Mouse (Mus musculus) hindbrain, embryonic 14.5 days (tissue): ENCODE data around the gene Neurl4. TPM values are rescaled to one million over a fixed set of nuclear protein-coding genes. Genes with fewer than 3 reads are reported as not detected.

Source experiments
- ATAC-seq: fragments of 200-750 bp; cut with Nextera tagmentation; 2 replicates; pipeline ENCODE4 v1.8.0; 2017; ENCODE audit warnings: moderate number of reproducible peaks, mild to moderate bottlenecking, moderate TSS enrichment, moderate library complexity; ENCODE audit not compliant: low FRiP score
- DNase-seq: peaks from one replicate; pipeline ENCODE4 v3.0.0-alpha.2; 2015; ENCODE audit warnings: low spot score
- H3K27ac ChIP-seq: fragments of 300-500 bp; sonication (generic); 2 replicates; pipeline ENCODE4 v1.5.1; 2014; ENCODE audit warnings: mild to moderate bottlenecking, moderate library complexity
- H3K27me3 ChIP-seq: fragments of 300-500 bp; sonication (generic); 2 replicates; pipeline ENCODE4 v1.6.1; 2014; ENCODE audit warnings: mild to moderate bottlenecking, low read length, mixed read lengths; ENCODE audit not compliant: control insufficient read depth, insufficient read depth
- H3K36me3 ChIP-seq: fragments of 300-500 bp; sonication (generic); replicated peaks from 2 replicates; pipeline ENCODE4 v1.6.1; 2014; ENCODE audit not compliant: control insufficient read depth, insufficient read depth
- H3K4me1 ChIP-seq: fragments of 300-500 bp; sonication (generic); replicated peaks from 2 replicates; pipeline ENCODE4 v1.6.1; 2014; ENCODE audit warnings: antibody characterized with exemption, low read length, mixed read lengths; ENCODE audit not compliant: control insufficient read depth, insufficient read depth
- H3K4me2 ChIP-seq: fragments of 300-500 bp; sonication (generic); replicated peaks from 2 replicates; pipeline ENCODE4 v1.6.1; 2014; ENCODE audit warnings: mild to moderate bottlenecking, moderate library complexity
- H3K4me3 ChIP-seq: fragments of 300-500 bp; sonication (generic); replicated peaks from 2 replicates; pipeline ENCODE4 v1.5.1; 2014; ENCODE audit warnings: mild to moderate bottlenecking, low read length
- H3K9ac ChIP-seq: fragments of 300-500 bp; sonication (generic); 2 replicates; pipeline ENCODE4 v1.6.1; 2014
- H3K9me3 ChIP-seq: fragments of 300-500 bp; sonication (generic); 2 replicates; pipeline ENCODE4 v1.6.1; 2016; ENCODE audit warnings: low read length; ENCODE audit not compliant: control insufficient read depth
- WGBS: fragments of 180-500 bp; shearing (Covaris S2); extraction: QIAGEN DNeasy Blood & Tissue Kit; methylation state at CpG from one replicate; pipeline ENCODE4 v1.1.7; 2014; 5-methylcytosine and 5-hydroxymethylcytosine counted together
- polyA plus RNA-seq: library from polyadenylated mRNA; unstranded; fragments of >200 nt; fragmentation: Nextera tagmentation; extraction: Ambion mirVana; gene quantifications from 2 replicates; pipeline ENCODE4 v1.2.1, GENCODE M21; 2014

Neurl4 gene
- polyA plus RNA-seq, 1 experiment from 2014 or later: 28.1 TPM

GRCm38 (mm10) chr11:69932254-69932653 is 31.4 kb downstream of the Neurl4 start:
- DNase-seq (no peak), ATAC-seq (no peak)

GRCm38 (mm10) chr11:69933066-69933465 is 32.2 kb downstream of the Neurl4 start:
- Histone ChIP-seq H3K9ac (no peak overlapping the region), H3K9me3 (no peaks in the 10 kb centered on the region), H3K4me1 (no peaks in the 10 kb centered on the region; the same call in 1 of the 2 replicates), H3K36me3 (no peaks in the 10 kb centered on the region), H3K27me3 (peaks cover 27% of the 10 kb centered on the region), H3K4me2 (no peak overlapping the region), H3K4me3 (no peak overlapping the region), H3K27ac (no peak overlapping the region)
- ATAC-seq (no peak), DNase-seq (no peak)
- 79% methylated on average over 4 of the region's 4 CpGs for WGBS

More at GRCm38 (mm10) chr11:69932254-69932653, 31.4 kb downstream of the Neurl4 start:
- H3K9ac ChIP-seq: no peak overlapping the region
- H3K36me3 ChIP-seq: no peaks in the 10 kb centered on the region
- H3K9me3 ChIP-seq: no peaks in the 10 kb centered on the region
- H3K4me3 ChIP-seq: no peak overlapping the region
- WGBS: 27% methylated on average over 3 of the region's 3 CpGs
- H3K27me3 ChIP-seq: peaks cover 19% of the 10 kb centered on the region
- no peak overlapping the region for H3K4me2 ChIP-seq
- no peaks in the 10 kb centered on the region; the same call in 1 of the 2 replicates for H3K4me1 ChIP-seq
- H3K27ac ChIP-seq: no peak overlapping the region

GRCm38 (mm10) chr11:69934169-69934568 is 33.3 kb downstream of the Neurl4 start:
- Histone ChIP-seq H3K4me2 (peak overlapping the region; percentile 29), H3K9me3 (no peaks in the 10 kb centered on the region), H3K27me3 (peaks cover 36% of the 10 kb centered on the region), H3K4me1 (no peaks in the 10 kb centered on the region; the same call in 1 of the 2 replicates), H3K9ac (no peak overlapping the region), H3K27ac (no peak overlapping the region), H3K36me3 (no peaks in the 10 kb centered on the region), H3K4me3 (no peak overlapping the region; the same call in 1 of the 2 replicates)
- 1% methylated on average over 18 of the region's 18 CpGs for WGBS
- DNase-seq: peak; percentile 90
- ATAC-seq: no peak

GRCm38 (mm10) chr11:69934681-69935080 is 33.8 kb downstream of the Neurl4 start:
- WGBS: 22% methylated on average over 6 of the region's 6 CpGs
- H3K9me3 ChIP-seq: no peaks in the 10 kb centered on the region
- no peaks in the 10 kb centered on the region for H3K36me3 ChIP-seq
- H3K9ac ChIP-seq: no peak overlapping the region
- H3K4me3 ChIP-seq: peak overlapping the region; percentile 61
- ATAC-seq (no peak), DNase-seq (no peak)
- H3K27me3 ChIP-seq: peaks cover 36% of the 10 kb centered on the region
- H3K4me1 ChIP-seq: no peaks in the 10 kb centered on the region; the same call in 1 of the 2 replicates
- peak overlapping the region; percentile 99 for H3K4me2 ChIP-seq
- no peak overlapping the region for H3K27ac ChIP-seq

- H3K36me3 ChIP-seq: no peaks in the 10 kb centered on the region
- ATAC-seq: peak; percentile 95
- H3K9ac ChIP-seq: peak within 1 kb of the TSS; percentile 63
- H3K9me3 ChIP-seq: no peaks in the 10 kb centered on the region
- H3K4me1 ChIP-seq: no peaks in the 10 kb centered on the region; the same call in 1 of the 2 replicates
- 2% methylated on average over 54 of the region's 62 CpGs for WGBS
- peak; percentile 90 for DNase-seq
- H3K27me3 ChIP-seq: peaks cover 36% of the 10 kb centered on the region
- no peak within 1 kb of the TSS for H3K27ac ChIP-seq
- H3K4me2 ChIP-seq: peak within 1 kb of the TSS; percentile 99
- H3K4me3 ChIP-seq: peak within 1 kb of the TSS; percentile 61
Observed at GRCm38 (mm10) chr11:69935137-69935879, 34.4 kb downstream of the Neurl4 start, which contains the start of gene Ybx2. Gene Ybx2 (plus strand): TSS chr11:69935796.

- no peak for DNase-seq
- no peaks in the 10 kb centered on the region for H3K36me3 ChIP-seq
- no peak for ATAC-seq
- peaks cover 36% of the 10 kb centered on the region for H3K27me3 ChIP-seq
- H3K4me3 ChIP-seq: peak overlapping the region; percentile 61
- H3K4me1 ChIP-seq: no peaks in the 10 kb centered on the region; the same call in 1 of the 2 replicates
- H3K27ac ChIP-seq: no peak overlapping the region
- H3K9me3 ChIP-seq: no peaks in the 10 kb centered on the region
- peak overlapping the region; percentile 99 for H3K4me2 ChIP-seq
- H3K9ac ChIP-seq: peak overlapping the region; percentile 63
- 2% methylated on average over 28 of the region's 30 CpGs for WGBS
Observed at GRCm38 (mm10) chr11:69936156-69936555, 35.3 kb downstream of the Neurl4 start.

- DNase-seq (no peak), ATAC-seq (no peak)
- H3K27me3 ChIP-seq: peaks cover 36% of the 10 kb centered on the region
- peak overlapping the region; percentile 61; the same call in 1 of the 2 replicates for H3K4me3 ChIP-seq
- no peak overlapping the region for H3K9ac ChIP-seq
- WGBS: 37% methylated on average over 9 of the region's 9 CpGs
- no peaks in the 10 kb centered on the region for H3K9me3 ChIP-seq
- H3K36me3 ChIP-seq: no peaks in the 10 kb centered on the region
- no peaks in the 10 kb centered on the region; the same call in 1 of the 2 replicates for H3K4me1 ChIP-seq
- H3K27ac ChIP-seq: no peak overlapping the region
- peak overlapping the region; percentile 99 for H3K4me2 ChIP-seq
Observed at GRCm38 (mm10) chr11:69936714-69937347, 36.0 kb downstream of the Neurl4 start.

- Histone ChIP-seq H3K27me3 (peaks cover 36% of the 10 kb centered on the region), H3K9me3 (no peaks in the 10 kb centered on the region), H3K9ac (no peak overlapping the region), H3K4me1 (no peaks in the 10 kb centered on the region; the same call in 1 of the 2 replicates), H3K36me3 (no peaks in the 10 kb centered on the region), H3K27ac (no peak overlapping the region), H3K4me3 (no peak overlapping the region), H3K4me2 (no peak overlapping the region)
- DNase-seq (no peak), ATAC-seq (no peak)
- 39% methylated on average over 4 of the region's 4 CpGs for WGBS
Observed at GRCm38 (mm10) chr11:69937385-69937784, 36.5 kb downstream of the Neurl4 start.

GRCm38 (mm10) chr11:69937834-69938233 is 37.0 kb downstream of the Neurl4 start:
- no peaks in the 10 kb centered on the region for H3K36me3 ChIP-seq
- no peaks in the 10 kb centered on the region for H3K9me3 ChIP-seq
- DNase-seq (no peak), ATAC-seq (no peak)
- no peak overlapping the region for H3K4me3 ChIP-seq
- H3K4me2 ChIP-seq: no peak overlapping the region
- H3K27ac ChIP-seq: no peak overlapping the region
- H3K4me1 ChIP-seq: no peaks in the 10 kb centered on the region; the same call in 1 of the 2 replicates
- WGBS: 61% methylated on average over 5 of the region's 5 CpGs
- peaks cover 36% of the 10 kb centered on the region for H3K27me3 ChIP-seq
- no peak overlapping the region for H3K9ac ChIP-seq
